Mouse (Mus musculus) macrophage (primary cell): ENCODE measurements around the gene Kcne4. TPM values are rescaled to one million over a fixed set of nuclear protein-coding genes. Genes with fewer than 3 reads are reported as not detected.
"Not testable (repeated sequence)": the region's sequence is repeated elsewhere in the genome, so short reads cannot be mapped to it uniquely, and the experiment has no call there.

ENCODE experiments used
- H3K27ac ChIP-seq: fragments of 350-480 bp; formaldehyde crosslinking; 2 replicates; pipeline ENCODE4 v1.9.0; 2021
- H3K36me3 ChIP-seq: fragments of 350-480 bp; formaldehyde crosslinking; 2 replicates; pipeline ENCODE4 v1.9.0; 2021; ENCODE audit errors: inconsistent target
- H3K4me3 ChIP-seq: fragments of 350-480 bp; formaldehyde crosslinking; 2 replicates; pipeline ENCODE4 v1.9.0; 2021; ENCODE audit errors: inconsistent target
- H3K79me2 ChIP-seq: fragments of 350-480 bp; formaldehyde crosslinking; 2 replicates; pipeline ENCODE4 v1.9.0; 2021; ENCODE audit errors: inconsistent target
- WGBS: methylation state at CpG from one replicate; pipeline ENCODE4 v1.1.7; 2026; ENCODE audit warnings: inconsistent platforms; ENCODE audit not compliant: missing documents; 5-methylcytosine and 5-hydroxymethylcytosine counted together
- polyA plus RNA-seq: library from polyadenylated mRNA; stranded (reverse); fragments of 250-400 nt; gene quantifications from 3 replicates; pipeline ENCODE4 v1.2.4, GENCODE M21; 2018; ENCODE audit warnings: inconsistent platforms
- total RNA-seq, 78 experiments: library from RNA; depleted of rRNA; stranded (reverse); fragments of 250-400 nt; gene quantifications; 1 replicate in 9 of 78; 2 replicates in 24 of 78; 3 replicates in 43 of 78; 4 replicates in 2 of 78; pipeline ENCODE4 v1.2.4; 2018; ENCODE audit warnings: inconsistent platforms in 56 of 78

Kcne4 gene
- under 1 TPM in 1 of 26 experiments, not detected in 25; 0.82 TPM for total RNA-seq (2018; cell fraction: chromatin; rRNA removed)
- total RNA-seq (2018; cell fraction: cytosol; rRNA removed) = not detected
- total RNA-seq (2018; cell fraction: nucleus; rRNA removed) = not detected
- polyA plus RNA-seq = not detected in 3 replicates

DNA sequence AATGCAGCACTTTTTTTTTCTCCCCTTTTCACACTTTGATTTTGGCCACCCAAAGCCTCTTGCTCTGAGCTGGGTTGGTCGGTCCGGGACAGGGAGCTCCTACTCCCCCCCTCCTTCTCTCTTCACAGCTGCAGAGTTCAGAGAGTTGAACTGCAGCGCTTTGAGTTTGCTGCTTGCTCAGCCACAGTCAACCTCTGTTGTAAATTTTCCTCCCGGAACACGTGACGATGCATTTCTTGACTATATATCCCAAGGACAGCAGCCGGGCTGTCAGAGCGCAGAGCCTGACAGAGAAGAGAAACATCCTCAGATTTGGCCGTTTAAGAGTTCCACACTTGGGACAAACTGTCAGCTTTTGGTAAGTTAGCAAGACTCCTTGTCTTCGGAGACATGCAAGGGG is at the start of gene Kcne4:
TSS of gene Kcne4 (plus strand) at position 120 of the 400 bp plus-strand sequence.
- no peak within 1 kb of the TSS for H3K4me3 ChIP-seq
- H3K27ac ChIP-seq = no peak within 1 kb of the TSS
- H3K36me3 ChIP-seq = no peaks in the 10 kb centered on the region
- WGBS = 78% methylated on average over 10 of the region's 10 CpGs
- H3K79me2 ChIP-seq = no peaks in the 10 kb centered on the region

DNA sequence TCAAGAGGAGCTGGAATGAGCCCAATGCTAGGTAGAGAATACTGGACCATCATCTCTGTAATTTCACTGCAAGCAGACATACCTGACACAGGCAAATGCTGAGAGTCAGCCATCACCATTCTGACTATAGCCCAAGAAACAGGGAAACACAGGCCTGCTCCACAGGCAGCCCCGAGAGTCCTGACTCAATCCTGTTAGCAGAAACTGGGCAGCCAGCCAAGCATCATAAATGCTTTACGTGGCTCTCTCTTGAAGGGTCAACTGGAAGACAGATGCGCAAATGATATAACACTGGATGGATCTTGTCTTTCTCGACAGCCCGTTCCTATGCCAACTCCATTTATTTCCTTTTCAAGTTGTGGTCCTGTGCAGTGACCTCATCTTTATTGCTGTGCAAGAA is 34.7 kb upstream of the Kcne4 start:
- no peak overlapping the region for H3K27ac ChIP-seq
- no peaks in the 10 kb centered on the region for H3K36me3 ChIP-seq
- no peaks in the 10 kb centered on the region for H3K79me2 ChIP-seq
- 89% methylated on average over 5 of the region's 5 CpGs for WGBS
- H3K4me3 ChIP-seq = no peak overlapping the region

DNA sequence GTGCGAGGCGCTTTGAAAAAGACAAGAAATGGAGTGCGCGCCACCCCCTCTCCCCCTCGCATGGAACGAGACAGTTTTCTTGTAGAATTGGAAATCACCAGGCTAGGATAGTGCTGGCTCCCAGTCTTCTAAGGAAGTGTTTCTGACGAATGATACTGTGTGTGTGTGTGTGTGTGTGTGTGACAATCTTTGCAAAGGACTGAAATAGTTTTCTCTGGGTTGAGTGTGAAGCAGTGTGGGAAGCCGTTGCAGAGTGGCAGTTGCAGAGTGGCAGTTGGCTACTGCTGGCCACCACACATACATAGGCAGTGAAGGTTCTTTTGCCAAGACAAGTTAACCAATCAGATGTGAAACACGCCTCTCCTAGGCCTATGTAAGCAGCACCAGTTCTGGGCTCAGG is 31.6 kb upstream of the Kcne4 start:
- H3K36me3 ChIP-seq, H3K79me2 ChIP-seq: not testable (repeated sequence)
- 93% methylated on average over 4 of the region's 9 CpGs for WGBS

DNA sequence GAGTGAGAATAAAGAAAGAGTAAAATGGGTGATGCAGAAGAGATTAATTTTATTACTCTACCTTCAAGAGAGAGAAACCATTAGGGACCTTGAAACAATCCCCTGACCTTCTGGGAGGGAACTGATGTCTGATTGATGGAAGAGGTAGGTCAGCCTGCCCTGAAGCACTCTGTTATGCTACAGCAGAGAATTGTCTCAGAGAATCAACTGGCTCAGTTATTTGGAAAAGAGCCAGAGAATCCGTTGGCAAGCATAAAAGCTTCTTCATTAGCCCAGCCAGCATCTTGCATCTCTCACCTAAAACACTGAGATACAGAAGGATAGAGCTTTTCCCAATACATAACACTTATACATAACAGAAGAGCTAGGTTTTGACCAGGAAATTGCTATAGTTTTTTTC is 26.8 kb upstream of the Kcne4 start:
- Histone ChIP-seq H3K79me2 (no peaks in the 10 kb centered on the region), H3K4me3 (no peak overlapping the region), H3K27ac (no peak overlapping the region), H3K36me3 (no peaks in the 10 kb centered on the region)
- 69% methylated on average over 1 of the region's 1 CpGs for WGBS

More for the DNA sequence above, 31.6 kb upstream of the Kcne4 start:
- H3K27ac ChIP-seq, H3K4me3 ChIP-seq: not testable (repeated sequence)

DNA sequence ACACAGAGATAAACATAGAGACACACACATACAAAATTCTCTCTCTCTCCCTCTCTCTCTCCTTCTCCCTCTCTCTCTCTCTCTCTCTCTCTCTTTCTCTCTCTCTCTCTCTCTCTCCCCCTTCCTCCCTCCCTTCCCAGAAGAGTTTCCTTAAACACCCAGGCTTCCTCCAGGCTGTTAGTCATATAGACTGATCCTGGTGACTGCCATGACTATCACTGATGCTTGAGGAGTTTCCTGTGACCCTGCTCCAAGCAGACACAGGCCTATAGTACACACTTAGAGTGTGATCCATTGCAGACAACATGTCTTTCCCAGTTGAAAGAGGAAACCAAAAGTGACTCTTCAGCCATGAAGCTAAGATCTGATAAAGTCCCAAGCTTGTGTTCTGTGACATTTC is 9.1 kb upstream of the Kcne4 start:
- no peaks in the 10 kb centered on the region for H3K79me2 ChIP-seq
- H3K27ac ChIP-seq = no peak overlapping the region
- no peak overlapping the region for H3K4me3 ChIP-seq
- H3K36me3 ChIP-seq = no peaks in the 10 kb centered on the region

DNA sequence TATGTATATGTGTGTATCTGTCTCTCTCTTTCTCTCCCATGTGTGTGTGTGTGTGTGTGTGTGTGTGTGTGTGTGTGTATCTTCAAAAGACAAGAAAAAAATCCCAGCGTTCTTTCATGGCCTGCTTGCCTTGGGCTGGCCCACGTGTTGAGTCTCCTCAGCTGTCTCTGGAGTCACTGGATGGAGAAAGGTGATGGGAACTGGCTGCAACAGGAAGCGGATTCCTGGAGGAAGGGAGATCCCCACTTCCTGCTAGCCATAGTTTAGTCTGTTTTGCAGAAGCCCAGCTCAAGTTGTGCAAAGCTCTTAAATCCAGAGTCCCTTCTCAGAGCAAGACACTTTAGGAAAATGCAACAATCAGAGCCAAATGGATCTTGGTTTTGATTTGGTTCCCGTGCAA is 6.7 kb upstream of the Kcne4 start:
- no peak overlapping the region for H3K27ac ChIP-seq
- no peaks in the 10 kb centered on the region for H3K79me2 ChIP-seq
- H3K36me3 ChIP-seq = no peaks in the 10 kb centered on the region
- 78% methylated on average over 4 of the region's 4 CpGs for WGBS
- no peak overlapping the region for H3K4me3 ChIP-seq

DNA sequence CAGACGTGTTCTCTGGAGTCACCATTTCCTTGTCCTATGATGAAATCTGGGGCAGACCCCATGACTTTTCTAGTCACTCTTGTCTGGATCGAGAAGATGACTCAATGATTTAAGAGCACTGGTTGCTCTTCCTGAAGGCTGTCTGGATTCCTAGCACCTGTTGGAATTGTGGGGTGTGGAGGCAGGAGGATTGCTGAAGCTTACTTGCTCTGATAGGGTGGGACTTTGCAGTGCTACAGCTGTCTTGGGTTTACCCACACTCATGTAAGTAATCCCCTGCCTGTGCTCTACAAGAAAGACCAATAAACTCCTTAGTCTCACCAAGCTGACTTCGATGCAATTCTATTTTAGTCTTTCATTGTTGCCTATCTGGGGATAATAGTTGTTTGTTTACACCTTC is 5.7 kb upstream of the Kcne4 start:
- 79% methylated on average over 3 of the region's 3 CpGs for WGBS
- no peaks in the 10 kb centered on the region for H3K36me3 ChIP-seq

DNA sequence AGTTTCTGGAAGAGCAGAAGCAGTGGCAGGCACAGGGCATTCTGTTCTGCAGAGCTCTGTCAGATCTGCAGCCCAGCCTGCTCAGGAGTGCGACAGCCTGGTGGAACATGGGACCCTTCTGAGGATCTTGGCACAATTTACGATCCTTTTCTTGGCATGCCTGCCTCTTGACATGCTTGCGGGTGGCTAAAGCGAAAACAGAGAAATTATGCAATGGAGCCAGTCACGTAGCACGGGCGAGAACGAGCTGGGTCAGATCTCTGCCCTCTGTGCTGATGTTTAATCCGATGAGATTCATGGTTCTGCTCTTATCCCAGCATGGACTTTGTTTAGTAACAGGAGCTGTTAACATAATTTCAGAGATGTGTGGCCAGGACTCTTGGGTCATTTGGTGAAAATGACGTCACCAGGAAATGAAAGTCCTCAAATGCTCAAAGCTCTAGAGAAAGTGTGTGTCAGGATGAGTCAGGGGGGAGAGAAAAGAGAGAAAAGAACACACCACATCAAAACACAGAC is 4.5 kb upstream of the Kcne4 start:
- Histone ChIP-seq H3K79me2 (no peaks in the 10 kb centered on the region), H3K27ac (no peak overlapping the region), H3K36me3 (no peaks in the 10 kb centered on the region), H3K4me3 (no peak overlapping the region)
- WGBS = 94% methylated on average over 10 of the region's 10 CpGs

More for the DNA sequence above, 5.7 kb upstream of the Kcne4 start:
- Histone ChIP-seq H3K27ac (no peak overlapping the region), H3K4me3 (no peak overlapping the region), H3K79me2 (no peaks in the 10 kb centered on the region)

DNA sequence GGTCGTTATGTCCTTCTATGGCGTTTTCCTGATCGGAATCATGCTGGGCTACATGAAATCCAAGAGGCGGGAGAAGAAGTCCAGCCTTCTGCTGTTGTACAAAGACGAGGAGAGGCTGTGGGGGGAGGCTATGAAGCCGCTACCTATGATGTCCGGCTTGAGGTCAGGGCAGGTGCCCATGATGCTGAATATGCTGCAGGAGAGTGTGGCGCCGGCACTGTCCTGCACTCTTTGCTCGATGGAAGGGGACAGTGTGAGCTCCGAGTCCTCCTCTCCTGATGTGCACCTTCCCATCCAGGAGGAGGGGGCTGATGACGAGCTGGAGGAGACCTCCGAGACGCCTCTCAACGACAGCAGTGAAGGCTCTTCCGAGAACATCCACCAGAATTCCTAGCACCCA is 1.2 kb downstream of the Kcne4 start:
- no peaks in the 10 kb centered on the region for H3K79me2 ChIP-seq
- no peaks in the 10 kb centered on the region for H3K36me3 ChIP-seq
- no peak overlapping the region for H3K27ac ChIP-seq
- no peak overlapping the region for H3K4me3 ChIP-seq
- 96% methylated on average over 16 of the region's 16 CpGs for WGBS

DNA sequence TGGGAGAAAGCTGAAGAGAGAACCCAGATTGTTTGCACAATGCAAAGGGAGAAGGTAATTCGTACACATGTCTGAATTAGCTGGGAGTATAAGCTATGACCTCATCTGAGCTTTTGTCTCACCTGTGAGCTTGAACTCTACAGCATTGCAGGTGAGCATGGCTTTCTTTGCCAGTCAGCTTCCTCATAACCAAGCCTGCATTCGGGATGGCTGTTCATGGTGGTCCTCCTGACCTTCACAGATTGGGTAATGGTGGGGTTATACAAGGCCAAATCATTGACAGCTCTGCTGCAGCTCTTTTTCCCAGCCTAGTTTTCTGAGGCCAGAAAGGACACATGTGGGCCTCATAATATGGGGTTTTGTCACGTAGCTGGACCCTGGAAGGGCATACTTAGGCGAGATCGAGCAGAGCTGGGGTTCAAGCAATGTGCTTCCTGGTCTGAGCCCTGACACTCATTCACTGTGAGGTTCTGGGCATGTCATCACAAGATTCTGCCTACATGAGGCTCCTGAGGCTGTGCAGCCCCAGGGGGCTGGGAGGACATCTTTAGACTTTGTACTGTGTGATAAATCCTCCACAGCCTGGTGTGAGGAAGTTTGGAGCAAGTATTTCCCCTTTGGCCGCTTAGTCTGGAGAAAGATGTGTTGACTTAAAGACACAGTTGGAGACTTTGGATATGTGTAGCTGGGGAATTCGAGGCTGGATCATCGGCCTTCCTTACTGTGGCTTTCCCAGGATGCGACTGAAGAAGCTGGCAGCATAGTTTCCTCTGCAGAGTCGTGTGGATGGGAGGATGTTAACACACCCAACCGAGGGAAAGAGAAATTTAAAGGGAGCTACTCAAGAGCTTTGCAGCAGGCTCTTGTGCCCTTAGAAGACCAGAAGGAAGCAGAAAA is 2.3 kb downstream of the Kcne4 start:
- no peak overlapping the region for H3K27ac ChIP-seq
- H3K79me2 ChIP-seq = no peaks in the 10 kb centered on the region
- 65% methylated on average over 11 of the region's 11 CpGs for WGBS
- H3K4me3 ChIP-seq = no peak overlapping the region
- H3K36me3 ChIP-seq = no peaks in the 10 kb centered on the region

DNA sequence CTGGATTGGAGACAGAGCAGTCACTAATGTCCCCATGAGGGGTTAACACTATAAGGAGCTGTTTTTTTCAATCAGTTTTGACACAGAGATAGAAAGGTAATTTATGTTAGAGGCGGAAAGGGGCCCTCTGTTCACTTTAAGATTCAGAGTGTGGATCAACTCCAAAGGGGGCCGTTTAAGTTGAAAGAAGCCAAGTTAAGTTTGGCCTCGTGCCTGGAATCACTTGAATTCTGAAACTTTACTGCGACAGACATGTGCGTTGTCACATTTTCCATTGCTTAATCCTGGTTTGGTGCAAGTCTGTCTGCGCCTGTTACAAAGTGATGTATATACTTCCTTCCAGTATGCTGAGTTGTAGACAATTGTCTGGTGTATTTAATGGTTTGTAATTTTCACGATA is 3.0 kb downstream of the Kcne4 start:
- no peaks in the 10 kb centered on the region for H3K79me2 ChIP-seq
- no peak overlapping the region for H3K4me3 ChIP-seq
- no peak overlapping the region for H3K27ac ChIP-seq
- WGBS = 40% methylated on average over 7 of the region's 7 CpGs
- H3K36me3 ChIP-seq = no peaks in the 10 kb centered on the region

DNA sequence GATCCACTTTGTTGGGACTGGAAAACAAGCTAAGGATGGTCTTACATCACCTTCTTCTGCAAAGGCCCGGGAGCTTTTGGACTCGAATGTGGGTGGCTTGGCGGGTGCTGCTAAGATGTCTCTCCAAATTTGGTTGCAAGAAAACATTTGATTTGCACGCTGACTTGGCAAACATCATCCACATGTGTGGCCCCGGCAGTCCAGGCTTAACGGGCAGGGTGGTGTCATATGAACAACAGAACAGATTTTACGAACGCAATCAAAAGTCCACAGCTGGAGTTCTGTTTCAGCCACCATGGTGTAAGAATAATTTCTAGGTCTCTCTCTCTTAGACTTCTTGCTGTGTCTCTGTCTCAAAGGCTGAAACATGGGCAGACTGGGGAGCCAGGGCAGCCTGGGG is 3.6 kb downstream of the Kcne4 start:
- Histone ChIP-seq H3K79me2 (no peaks in the 10 kb centered on the region), H3K4me3 (no peak overlapping the region), H3K36me3 (no peaks in the 10 kb centered on the region), H3K27ac (no peak overlapping the region)
- 95% methylated on average over 8 of the region's 8 CpGs for WGBS

DNA sequence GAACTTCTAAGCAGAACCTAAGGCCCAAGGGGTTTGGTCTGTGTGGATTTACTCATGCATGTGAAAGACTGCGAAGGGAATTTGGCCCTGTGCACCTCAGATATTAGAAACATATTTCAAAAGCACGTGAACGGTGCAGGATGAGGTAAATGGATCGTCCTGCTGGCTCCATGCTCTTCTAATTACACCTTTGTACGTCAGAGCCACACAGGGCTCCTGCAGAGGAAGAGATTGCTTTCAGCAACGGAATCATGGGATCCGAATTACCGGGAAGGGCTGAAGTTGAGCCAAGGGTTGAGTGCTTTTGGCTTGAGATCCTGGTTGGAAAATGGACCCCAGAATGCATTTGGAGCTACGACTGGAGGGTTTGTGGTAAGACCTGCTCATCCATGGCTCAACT is 4.6 kb downstream of the Kcne4 start:
- Histone ChIP-seq H3K36me3 (no peaks in the 10 kb centered on the region), H3K79me2 (no peaks in the 10 kb centered on the region), H3K4me3 (no peak overlapping the region), H3K27ac (no peak overlapping the region)
- 90% methylated on average over 9 of the region's 9 CpGs for WGBS

DNA sequence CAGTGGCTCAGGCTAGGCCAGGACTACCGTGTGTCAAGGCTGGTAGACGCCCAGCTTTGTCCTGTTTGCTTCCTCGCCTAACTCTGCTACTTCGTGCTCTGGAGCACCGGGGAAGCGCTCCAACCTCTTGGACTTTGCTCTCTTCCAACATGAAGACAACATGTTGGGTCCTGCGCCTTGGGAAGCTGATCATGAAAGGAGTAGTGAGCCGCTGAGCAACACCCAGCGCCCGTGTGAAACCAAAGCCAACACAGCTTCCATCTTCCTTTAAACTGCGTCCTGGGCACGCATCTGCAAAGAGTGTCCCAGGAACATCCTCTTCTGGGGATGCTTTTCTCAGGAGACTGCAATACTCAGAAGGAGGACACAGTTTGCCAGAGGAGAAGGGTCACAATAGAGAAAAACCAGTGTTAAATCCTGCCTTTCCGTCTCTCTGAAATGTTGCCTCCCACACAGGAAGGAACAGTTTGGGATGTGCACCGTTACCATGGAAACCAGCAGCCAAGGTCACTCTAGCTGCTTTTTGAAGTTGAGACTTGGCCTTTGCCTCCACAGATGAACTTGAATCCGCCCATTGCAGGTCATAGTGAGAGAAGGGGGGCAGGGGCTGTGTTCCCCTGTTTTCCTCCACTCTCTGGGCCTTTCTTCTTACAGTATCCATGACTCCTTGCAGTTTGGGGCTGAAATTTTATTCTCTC is 5.3 kb downstream of the Kcne4 start:
- WGBS = 93% methylated on average over 15 of the region's 15 CpGs
- Histone ChIP-seq H3K27ac (no peak overlapping the region), H3K4me3 (no peak overlapping the region), H3K36me3 (no peaks in the 10 kb centered on the region), H3K79me2 (no peaks in the 10 kb centered on the region)

DNA sequence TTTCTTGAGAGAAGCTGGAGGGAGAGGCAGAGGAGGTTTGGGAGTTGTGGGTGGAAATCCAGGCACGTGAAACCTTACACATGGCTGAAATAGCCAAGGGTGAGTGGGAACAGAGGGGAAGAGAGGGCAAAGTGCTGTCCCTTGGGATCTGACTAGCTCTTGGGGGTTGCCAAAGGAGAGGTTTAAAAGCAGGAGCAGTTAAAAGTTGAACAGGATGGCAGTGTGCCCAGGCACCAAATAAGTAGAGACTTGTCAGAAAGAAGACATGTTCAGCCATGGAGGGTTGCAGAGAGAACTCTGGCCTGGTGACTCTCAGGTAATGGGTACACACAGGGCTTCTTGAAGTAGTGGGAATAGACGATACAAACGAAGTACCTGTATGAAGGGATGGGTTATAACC is 8.7 kb downstream of the Kcne4 start:
- no peak overlapping the region for H3K27ac ChIP-seq
- H3K79me2 ChIP-seq = no peaks in the 10 kb centered on the region
- 73% methylated on average over 3 of the region's 3 CpGs for WGBS
- no peaks in the 10 kb centered on the region for H3K36me3 ChIP-seq
- H3K4me3 ChIP-seq = no peak overlapping the region
